Mouse (Mus musculus) neural tube, embryonic 10.5 days (tissue): ENCODE measurements around the gene Supt4a.
A peak's percentile ranks its signal among the peaks of the same experiment; 100 is the strongest.

ENCODE experiments used
- DNase-seq: peaks from one replicate; pipeline ENCODE4 v3.0.0-alpha.2; 2017; ENCODE audit warnings: low spot score; ENCODE audit errors: extremely low spot score

Gene Supt4a

GRCm38 (mm10) chr11:87763988-87764876, 26.9 kb downstream of the Supt4a start:
- peak; percentile 52 for DNase-seq

GRCm38 (mm10) chr11:87768745-87769144, 31.4 kb downstream of the Supt4a start:
- no peak for DNase-seq

GRCm38 (mm10) chr11:87770989-87771388, 33.6 kb downstream of the Supt4a start:
- peak; percentile 65 for DNase-seq

GRCm38 (mm10) chr11:87772354-87772753, 35.0 kb downstream of the Supt4a start:
- DNase-seq: no peak

- DNase-seq: peak; percentile 72
These were observed 40.9 kb downstream of the Supt4a start for GRCm38 (mm10) chr11:87778100-87778765.

- no peak for DNase-seq
These were observed 41.6 kb downstream of the Supt4a start for GRCm38 (mm10) chr11:87778915-87779314.

- no peak for DNase-seq
These were observed 42.0 kb downstream of the Supt4a start for GRCm38 (mm10) chr11:87779392-87779791.

- DNase-seq: no peak
These were observed 42.8 kb downstream of the Supt4a start for GRCm38 (mm10) chr11:87780130-87780529.

- DNase-seq: no peak
These were observed 52.7 kb downstream of the Supt4a start for GRCm38 (mm10) chr11:87790088-87790487.
